Mouse (Mus musculus) testis, adult 2 months (tissue): ENCODE measurements around the gene Gm45717.

Source experiments
- CTCF ChIP-seq: fragments of 200-500 bp; IDR thresholded peaks from 2 replicates; pipeline ENCODE4 v1.5.1; 2012; ENCODE audit warnings: low read depth, mild to moderate bottlenecking, inconsistent platforms, low read length, moderate library complexity; ENCODE audit not compliant: control insufficient read depth, insufficient read depth, insufficient replicate concordance
- POLR2A ChIP-seq: fragments of 200-500 bp; IDR thresholded peaks from 2 replicates; pipeline ENCODE4 v1.6.1; 2012; ENCODE audit warnings: low read depth, mild to moderate bottlenecking, inconsistent platforms, low read length, moderate library complexity; ENCODE audit not compliant: control insufficient read depth

- no peak for TF ChIP-seq CTCF
- TF ChIP-seq POLR2A, result no peak
Measured at GRCm38 (mm10) chr7:140943356-140943755, 12.4 kb downstream of the Gm45717 start.
